ENCODE assay signal across 18 mouse cellular contexts in the genomic region with DNA sequence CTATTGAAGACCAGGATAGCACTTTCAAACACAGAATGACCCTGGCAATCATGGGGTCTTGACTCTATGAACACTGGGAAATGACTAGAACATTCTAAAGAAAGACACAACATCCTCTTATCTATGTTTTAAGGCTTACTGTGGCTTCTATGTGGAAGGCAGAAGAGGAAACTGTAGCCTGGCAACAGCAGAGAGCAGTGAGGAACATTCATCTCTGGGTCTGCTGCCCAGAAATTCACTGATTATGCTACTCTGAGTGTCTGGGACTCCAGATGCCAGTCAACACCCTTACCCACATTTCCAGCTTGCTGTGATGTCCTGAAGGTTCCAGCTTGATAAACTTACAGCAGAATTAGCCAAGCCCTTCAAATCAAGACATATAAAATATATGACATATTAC.
DNase-seq lines count a peak whose midpoint lies in the region; TF ChIP-seq lines count a peak whose summit lies in the region.
"Had no signal": no experiment of that assay in that cellular context is flagged by ENCODE, and none has a peak within 500 bp of the region (broad histone marks: within the 10 kb centered on the region; RNA-seq: fewer than 3 reads in every experiment).

No protein-coding gene starts in this region.

- H3K4me1 ChIP-seq in cortical plate, adult 2 months (ENCODE audit: control insufficient read depth, insufficient read depth, low read length), result no peaks in the 10 kb centered on the region
- H3K4me1 ChIP-seq: embryonic facial prominence, embryonic 10.5 days; forebrain, embryonic 13.5 days; heart, embryonic 12.5 days; hindbrain, embryonic 10.5 days had no signal

- no peak for TF ChIP-seq CTCF in cortical plate, adult 2 months (IDR thresholded peaks at IDR 0.05; ENCODE audit: extremely low read depth, insufficient read depth, low read length)

- no peak overlapping the region for H3K4me3 ChIP-seq in cortical plate, adult 2 months (ENCODE audit: insufficient read depth, low read length)
- H3K4me3 ChIP-seq: embryonic facial prominence, embryonic 10.5 days; forebrain, embryonic 13.5 days; heart, adult 2 months; heart, embryonic 12.5 days; hindbrain, embryonic 10.5 days had no signal

- H3K27ac ChIP-seq in cortical plate, adult 2 months (ENCODE audit: insufficient read depth, low read length), result 0 out of 2 replicates have a peak overlapping the region, but pooled peaks have one; percentile 29
- H3K27ac ChIP-seq: embryonic facial prominence, embryonic 10.5 days; forebrain, embryonic 13.5 days; heart, adult 2 months; hindbrain, embryonic 10.5 days; hindbrain, embryonic 14.5 days had no signal

- no peak for TF ChIP-seq POLR2A in cortical plate, adult 2 months (IDR thresholded peaks at IDR 0.05; ENCODE audit: extremely low read depth, insufficient read depth, low read length)

- peak; percentile 52 for DNase-seq in layer of hippocampus, adult 11-12 months (ENCODE audit: low spot score)
- no peak for DNase-seq in layer of hippocampus, postnatal 25 days (ENCODE audit: extremely low spot score in 1 of 2, low spot score in 1 of 2)
- DNase-seq in left cerebral cortex, postnatal 25 days (ENCODE audit: low spot score in 2 of 2), result peak; percentile 20 to 57
- no peak for DNase-seq in left cerebral cortex, adult 8-10 months (ENCODE audit: low spot score in 2 of 2)
- DNase-seq in layer of hippocampus, adult 9-11 months, result peak; percentile 82
- DNase-seq in thymus, postnatal 36 days, result no peak
- DNase-seq: adrenal gland, postnatal 14 days; cerebellum, adult 18-20 months; cerebellum, adult 9-11 months; cerebellum, postnatal 36 days; gastrocnemius, postnatal 14 days; heart, adult 2 months had no signal

- intact Hi-C loops in left cerebral cortex, postnatal 25 days (cut with DNase I), result no loop called here

Comparison
In these comparisons a context has a peak if more than half of its experiments do, and no peak if none do; other contexts are left out.
1. DNase-seq: peak in layer of hippocampus, adult 11-12 months (single experiment), left cerebral cortex, postnatal 25 days (2 of 2) and layer of hippocampus, adult 9-11 months (single experiment); none in layer of hippocampus, postnatal 25 days (0 of 2), left cerebral cortex, adult 8-10 months (0 of 2) and thymus, postnatal 36 days (0 of 2).